Mouse (Mus musculus): ENCODE results near the gene Cpox.

Cpox gene

GRCm38 (mm10) chr16:58669264-58669663, 828 bp upstream of the Cpox start:
- DNase-seq (ENCODE audit: low read depth, low spot score): no peak

GRCm38 (mm10) chr16:58670643-58671042, 551 bp downstream of the Cpox start:
- no peak for DNase-seq (ENCODE audit: low read depth, low spot score)

- peak; percentile 73 for DNase-seq (ENCODE audit: low read depth, low spot score)
Observed at GRCm38 (mm10) chr16:58671212-58671985, 1.3 kb downstream of the Cpox start.

- DNase-seq (ENCODE audit: low read depth, low spot score): no peak
Observed at GRCm38 (mm10) chr16:58672396-58672795, 2.3 kb downstream of the Cpox start.

- no peak for DNase-seq (ENCODE audit: low read depth, low spot score)
Observed at GRCm38 (mm10) chr16:58673811-58674410, 3.8 kb downstream of the Cpox start.

DNA sequence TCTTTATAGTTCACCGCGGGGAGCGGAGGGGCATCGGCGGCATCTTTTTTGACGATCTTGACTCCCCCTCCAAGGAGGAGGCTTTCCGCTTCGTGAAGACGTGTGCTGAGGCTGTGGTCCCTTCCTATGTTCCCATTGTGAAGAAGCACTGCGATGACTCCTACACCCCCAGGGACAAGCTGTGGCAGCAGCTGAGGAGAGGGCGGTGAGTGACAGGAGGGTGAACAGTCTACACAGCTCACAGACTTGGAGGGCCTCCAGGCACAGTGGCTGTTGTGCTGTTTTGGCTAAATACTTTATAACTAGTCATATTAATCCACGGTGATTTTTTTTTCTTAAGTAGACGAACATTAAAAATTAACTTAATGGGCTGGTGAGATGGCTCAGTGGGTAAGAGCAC, 5.2 kb downstream of the Cpox start:
- no peak for DNase-seq (ENCODE audit: low read depth, low spot score)

DNA sequence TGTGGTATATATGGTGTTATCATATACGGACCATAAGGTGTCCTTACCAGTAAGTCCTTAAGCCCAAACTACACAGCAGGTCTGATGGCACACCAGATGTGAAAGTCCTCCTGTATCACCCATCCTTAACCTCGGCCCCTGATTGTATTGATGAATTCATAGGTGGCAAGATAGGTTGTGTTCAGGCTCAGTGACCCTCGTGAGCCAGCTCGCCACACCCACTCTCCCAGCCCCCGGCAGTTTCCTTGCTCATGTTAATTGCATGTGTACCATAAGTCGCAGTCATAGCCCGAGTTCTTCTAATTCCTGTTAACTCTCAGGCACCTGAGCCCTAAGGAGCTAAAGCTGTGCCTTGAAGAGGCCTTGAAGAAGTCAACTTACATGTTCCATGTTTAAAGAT, 6.1 kb downstream of the Cpox start:
- no peak for DNase-seq (ENCODE audit: low read depth, low spot score)

GRCm38 (mm10) chr16:58676633-58677032, 6.5 kb downstream of the Cpox start:
- DNase-seq (ENCODE audit: low read depth, low spot score): no peak

DNA sequence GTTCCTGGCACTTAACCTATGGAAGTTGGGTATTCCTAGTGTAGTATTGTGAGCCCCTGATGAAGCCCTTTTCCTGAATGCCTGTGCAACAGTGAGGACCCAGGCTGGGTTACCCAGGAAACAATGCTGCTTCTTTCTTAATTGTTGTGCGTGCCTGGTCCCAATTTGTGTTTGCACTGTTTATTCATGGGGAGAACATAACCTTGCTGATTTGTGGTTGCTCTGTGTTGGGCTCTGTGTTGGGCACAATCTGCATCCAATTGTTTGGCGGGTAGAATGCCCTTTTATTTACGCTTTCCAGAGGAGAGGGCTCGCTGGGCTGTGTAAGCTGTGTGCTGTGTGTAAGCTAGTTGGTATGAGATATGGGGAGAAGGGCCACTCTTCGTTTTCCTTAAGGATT, 7.4 kb downstream of the Cpox start:
- DNase-seq (ENCODE audit: low read depth, low spot score): no peak

- no peak for DNase-seq (ENCODE audit: low read depth, low spot score)
Observed at GRCm38 (mm10) chr16:58678660-58679059, 8.6 kb downstream of the Cpox start.

DNA sequence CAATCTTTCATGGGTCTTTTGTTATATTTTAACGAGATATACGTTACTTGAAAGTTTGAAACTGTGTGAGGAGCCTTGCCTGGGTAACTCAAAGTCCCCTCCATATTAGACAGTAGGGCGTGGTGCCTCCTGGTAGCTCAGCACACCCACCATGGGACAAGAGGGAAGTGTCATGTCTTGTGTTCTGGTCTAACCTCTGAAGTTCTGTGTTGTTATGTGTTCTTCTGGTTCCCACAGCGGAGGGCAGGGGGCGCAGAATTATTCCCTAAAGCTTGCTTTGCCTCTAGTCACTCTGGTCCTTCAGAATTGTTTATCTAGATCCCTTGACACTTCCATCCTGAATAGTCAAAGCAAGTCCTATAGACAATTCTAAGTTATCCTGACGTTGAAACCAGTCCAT, 12.0 kb downstream of the Cpox start:
- no peak for DNase-seq (ENCODE audit: low read depth, low spot score)

DNA sequence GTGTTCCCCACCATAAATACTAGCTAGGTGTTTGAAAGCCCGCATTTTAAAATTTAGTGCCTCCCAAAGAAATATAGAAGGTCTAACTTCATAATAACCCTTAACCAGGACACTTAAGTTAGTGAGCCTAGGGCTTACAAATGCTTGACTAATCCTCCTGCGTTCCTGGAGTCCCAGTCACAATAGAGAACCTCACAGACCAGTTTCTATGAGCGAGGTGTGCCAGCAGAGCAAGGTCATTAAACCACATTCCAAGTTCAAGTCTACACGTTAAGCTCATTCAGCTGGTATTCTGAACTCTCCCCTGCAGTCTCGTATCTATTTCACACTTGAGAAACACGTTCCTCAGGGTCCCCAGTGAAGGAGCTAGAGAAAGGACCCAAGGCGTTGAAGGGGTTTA, 12.8 kb downstream of the Cpox start:
- no peak for DNase-seq (ENCODE audit: low read depth, low spot score)

DNA sequence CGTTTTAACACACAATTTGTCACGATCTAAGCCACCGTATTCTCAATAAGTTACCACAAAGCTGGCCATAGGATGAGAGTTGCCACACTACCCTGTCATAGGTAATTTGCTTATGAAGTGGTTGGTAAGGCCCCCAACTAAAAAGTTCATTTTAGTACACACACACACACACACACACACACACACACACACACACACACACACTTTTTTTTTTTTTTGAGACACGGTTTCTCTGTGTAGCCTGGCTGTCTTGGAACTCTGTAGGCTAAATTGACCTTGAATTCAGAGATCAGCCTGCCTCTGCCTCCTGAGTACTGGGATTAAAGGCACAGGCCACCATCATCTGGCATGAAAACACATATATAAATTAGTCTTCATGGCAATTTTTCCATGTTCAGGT, 13.8 kb downstream of the Cpox start:
- DNase-seq (ENCODE audit: low read depth, low spot score): no peak

GRCm38 (mm10) chr16:58684537-58684936, 14.4 kb downstream of the Cpox start:
- DNase-seq (ENCODE audit: low read depth, low spot score): peak; percentile 34

DNA sequence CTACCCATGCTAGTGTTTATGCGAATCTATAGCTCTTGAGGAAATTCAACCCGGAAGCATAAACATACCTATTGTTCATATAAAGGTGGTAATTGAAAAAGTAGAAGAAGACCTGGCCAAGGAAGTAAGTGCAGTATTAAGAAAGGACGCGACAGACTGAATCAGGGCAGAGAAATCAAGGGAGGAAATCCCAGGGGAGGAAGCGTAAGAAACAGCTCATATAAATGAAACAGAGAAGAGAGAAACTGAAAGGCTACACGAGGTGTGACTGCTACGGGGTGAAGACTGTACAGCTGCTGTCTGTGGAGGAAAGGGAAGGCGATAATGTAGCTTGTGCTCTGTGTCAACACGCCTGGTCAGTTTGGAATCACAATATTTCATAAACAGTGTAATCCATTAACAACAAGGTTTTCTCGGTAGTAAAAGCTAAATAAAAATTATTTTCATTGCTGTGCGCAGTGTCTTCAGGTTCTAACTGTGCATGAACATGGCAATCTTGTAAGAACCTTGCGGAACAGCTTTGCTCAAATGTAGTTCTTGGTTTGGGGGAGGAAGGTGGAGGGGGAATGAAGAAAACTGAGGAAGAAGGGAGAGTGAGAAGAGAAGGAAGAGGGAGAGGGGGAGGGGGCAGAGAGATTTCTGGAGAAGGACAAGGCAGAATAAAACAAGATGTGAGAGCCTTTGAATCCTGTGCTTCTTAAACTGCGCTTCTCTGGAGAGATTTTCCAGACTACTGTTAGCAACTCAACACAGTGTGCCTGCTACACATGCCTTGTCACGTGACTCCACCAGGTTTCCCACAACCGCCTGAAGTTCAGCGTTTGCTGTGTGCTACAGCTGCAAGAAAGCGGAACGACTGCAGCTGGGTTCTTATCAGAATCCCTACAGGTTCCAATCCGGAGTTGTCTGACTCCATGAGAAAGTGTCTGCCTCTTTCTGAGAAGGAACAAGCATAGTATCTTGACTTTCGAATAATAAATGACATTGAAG, 15.8 kb downstream of the Cpox start:
- no peak for DNase-seq (ENCODE audit: low read depth, low spot score)

- no peak for DNase-seq (ENCODE audit: low read depth, low spot score)
Observed at GRCm38 (mm10) chr16:58688534-58688933, 18.4 kb downstream of the Cpox start.

- no peak for DNase-seq (ENCODE audit: low read depth, low spot score)
Observed at GRCm38 (mm10) chr16:58689555-58690169, 19.6 kb downstream of the Cpox start.

DNA sequence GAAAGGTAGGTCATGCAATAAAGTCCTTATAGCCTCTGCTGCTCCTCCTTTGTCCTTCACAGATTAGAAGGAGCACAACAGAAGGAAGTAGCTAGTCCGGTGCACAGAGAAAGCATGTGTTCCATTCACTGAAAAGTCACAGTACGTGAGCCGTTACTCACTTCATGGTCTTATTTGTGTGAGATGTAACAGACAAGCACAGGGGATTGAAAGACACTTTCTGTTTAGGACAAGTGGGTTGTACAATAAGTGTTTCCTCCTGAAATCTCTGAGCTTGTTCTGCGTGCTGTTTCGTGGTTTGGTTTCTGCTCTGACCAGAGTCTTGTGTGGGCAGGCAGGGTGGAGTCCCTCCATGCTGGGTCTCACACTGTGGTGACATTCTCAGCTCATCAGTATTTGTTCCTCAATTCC, 20.2 kb downstream of the Cpox start:
- DNase-seq (ENCODE audit: low read depth, low spot score): no peak

- no peak for DNase-seq (ENCODE audit: low read depth, low spot score)
Observed at GRCm38 (mm10) chr16:58694091-58694490, 24.0 kb downstream of the Cpox start.

DNA sequence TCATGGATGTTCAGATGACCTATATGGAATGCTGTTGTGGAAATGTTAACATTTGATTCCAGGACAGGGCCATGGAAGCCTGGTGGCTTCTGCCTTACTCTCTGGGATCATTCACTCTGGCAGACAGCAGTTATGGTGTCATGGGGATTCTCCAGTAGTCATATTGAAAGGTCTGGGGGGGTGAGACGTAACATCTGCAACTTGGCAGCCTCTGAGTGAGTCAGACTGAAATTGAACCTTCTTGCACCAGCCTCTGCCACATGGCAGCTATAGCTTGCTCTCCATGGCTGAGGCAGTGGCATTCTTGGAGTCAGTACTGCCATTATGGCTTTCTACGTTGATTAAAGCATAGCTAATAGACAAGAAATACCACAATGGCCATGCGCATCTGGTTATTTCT, 26.7 kb downstream of the Cpox start:
- DNase-seq (ENCODE audit: low read depth, low spot score): peak; percentile 74

DNA sequence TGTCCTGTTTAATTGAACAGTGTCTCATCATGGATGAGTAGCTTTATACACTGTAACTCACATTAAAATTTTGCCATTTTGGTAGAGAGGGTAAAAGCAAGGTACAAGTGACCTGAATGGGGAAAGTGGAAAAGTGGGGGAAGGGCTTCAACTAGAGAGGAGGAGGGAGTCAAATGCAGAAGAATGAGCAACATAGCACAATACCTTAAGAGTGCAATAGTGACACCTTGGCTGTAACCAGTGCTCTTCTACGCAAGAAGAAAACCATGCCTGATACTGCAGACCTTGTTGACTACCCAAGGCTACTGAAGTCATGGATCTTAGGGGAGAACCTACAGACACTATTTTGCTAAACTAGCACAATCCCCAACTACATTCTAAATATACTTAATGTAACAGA, 27.2 kb downstream of the Cpox start:
- DNase-seq (ENCODE audit: low read depth, low spot score): no peak

- no peak for DNase-seq (ENCODE audit: low read depth, low spot score)
Observed at GRCm38 (mm10) chr16:58700174-58700573, 30.1 kb downstream of the Cpox start.

All from 3T3-L1 (cell line).